Mouse (Mus musculus): ENCODE data around the gene Amh.
A peak's percentile ranks its signal among the peaks of the same experiment; 100 is the strongest.
"Not testable (repeated sequence)": the region's sequence is repeated elsewhere in the genome, so short reads cannot be mapped to it uniquely, and the experiment has no call there.

The Amh gene

DNA sequence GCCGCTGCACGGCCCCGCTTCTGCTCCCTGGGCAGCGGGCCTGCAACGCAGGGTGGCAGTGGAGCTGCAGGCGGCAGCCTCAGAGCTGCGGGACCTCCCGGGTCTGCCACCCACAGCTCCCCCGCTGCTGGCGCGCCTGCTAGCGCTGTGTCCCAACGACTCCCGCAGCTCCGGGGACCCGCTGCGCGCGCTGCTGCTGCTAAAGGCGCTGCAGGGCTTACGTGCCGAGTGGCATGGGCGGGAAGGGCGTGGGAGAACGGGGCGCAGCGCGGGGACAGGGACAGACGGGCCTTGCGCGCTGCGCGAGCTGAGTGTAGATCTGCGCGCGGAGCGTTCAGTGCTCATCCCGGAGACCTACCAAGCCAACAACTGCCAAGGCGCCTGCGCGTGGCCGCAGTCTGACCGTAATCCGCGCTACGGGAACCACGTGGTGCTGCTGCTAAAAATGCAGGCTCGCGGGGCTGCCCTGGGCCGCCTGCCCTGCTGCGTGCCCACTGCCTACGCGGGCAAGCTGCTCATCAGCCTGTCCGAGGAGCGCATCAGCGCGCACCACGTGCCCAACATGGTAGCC, 2.1 kb downstream of the Amh start:
- peak in 1 of 2 experiments; percentile 72 for DNase-seq (ENCODE audit: low spot score in 2 of 2)

DNA sequence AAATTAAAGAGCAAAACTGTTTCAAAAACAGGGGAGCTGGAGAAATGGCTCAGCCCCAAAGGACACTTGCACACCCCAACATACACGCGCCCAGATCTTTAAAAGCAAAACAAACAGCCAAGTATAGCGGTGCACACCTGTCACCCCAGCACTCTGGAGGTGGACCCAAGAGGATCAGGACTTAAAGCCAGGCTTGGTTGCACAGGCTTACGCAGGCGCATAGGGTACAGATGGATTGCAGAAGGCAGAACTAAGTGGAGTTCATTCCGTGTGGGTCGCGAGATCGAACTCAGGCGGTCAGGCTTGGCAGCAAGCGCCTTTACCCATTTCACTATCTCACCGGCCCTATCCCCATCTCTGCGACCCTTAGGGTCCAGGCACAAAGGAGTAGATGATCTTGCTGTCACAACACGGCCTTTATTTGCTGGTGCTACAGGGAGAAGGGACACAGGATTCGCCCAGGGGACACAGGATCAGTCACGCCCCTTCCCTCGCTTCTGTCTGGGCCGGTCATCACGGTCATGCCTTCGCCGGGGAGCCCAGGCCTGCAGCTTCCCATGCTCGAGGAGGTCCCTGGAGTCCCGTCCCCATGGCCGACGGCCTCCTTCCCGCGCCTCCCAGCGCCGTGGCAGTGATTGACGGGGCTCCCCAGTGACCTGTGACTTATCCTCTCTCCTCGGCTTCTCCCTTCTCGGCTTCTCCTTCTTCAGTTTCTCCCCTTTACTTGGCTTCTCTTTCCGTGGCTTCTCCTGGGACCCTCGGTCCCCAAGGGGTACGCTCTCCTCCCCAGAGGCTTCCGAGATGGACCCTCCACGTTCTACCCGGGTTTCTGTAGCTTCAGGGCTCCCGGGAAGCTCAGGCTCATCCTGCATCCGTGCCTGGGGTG, 3.3 kb downstream of the Amh start:
- DNase-seq (ENCODE audit: low spot score in 2 of 2), result no peak

DNA sequence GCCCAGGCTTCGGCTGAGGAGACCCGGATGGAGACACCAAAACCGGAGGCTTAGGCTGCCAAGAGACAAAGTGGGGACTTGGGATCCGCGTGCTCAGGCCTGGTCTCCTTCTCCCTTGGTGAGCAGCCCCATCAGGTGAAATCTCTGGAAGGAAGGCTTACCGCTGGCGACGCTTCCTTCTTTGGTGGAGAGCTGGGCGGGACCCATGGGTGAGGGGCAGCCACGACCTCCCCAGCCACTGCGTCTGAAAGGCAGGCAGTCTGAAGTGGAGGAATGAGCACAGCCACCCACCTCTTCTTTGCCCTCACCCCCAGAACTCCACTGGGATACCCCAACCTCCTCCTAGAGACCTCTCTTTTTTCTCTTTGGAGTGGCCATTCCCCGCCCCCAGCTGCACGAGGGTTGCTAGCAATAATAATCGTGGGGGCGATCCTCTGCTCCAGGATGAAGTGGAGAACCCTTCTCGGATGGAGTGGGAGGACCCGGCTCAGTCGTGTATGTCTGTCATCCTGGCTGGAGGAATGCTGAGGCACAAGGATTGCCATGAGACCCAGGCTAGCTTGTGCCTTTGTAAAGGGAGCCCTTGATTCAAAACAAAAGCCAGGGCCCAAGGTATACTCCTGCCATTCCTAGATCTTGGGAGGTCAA, 4.1 kb downstream of the Amh start:
- DNase-seq (ENCODE audit: low spot score in 2 of 2), result no peak

DNA sequence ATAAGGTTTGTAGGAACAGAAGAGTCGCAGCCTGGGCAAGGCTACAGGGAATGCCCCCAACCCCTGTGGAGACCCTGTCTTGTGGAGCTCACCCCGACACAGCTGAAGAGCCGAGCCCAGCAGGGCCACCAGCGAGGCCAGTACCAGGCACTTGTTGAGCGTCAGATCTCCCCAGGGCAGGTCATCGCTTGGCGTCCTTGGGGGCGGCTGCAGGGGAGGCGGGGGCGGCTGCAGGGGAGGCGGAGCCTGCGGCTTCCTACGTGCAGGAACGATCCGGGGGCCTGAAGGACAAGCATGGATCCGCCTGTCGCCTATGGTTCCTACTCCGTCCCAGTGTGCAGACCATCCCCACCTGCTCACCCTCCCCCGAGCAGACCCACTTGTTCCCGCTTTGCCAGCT, 5.0 kb downstream of the Amh start:
- DNase-seq (ENCODE audit: low spot score in 2 of 2), result no peak

DNA sequence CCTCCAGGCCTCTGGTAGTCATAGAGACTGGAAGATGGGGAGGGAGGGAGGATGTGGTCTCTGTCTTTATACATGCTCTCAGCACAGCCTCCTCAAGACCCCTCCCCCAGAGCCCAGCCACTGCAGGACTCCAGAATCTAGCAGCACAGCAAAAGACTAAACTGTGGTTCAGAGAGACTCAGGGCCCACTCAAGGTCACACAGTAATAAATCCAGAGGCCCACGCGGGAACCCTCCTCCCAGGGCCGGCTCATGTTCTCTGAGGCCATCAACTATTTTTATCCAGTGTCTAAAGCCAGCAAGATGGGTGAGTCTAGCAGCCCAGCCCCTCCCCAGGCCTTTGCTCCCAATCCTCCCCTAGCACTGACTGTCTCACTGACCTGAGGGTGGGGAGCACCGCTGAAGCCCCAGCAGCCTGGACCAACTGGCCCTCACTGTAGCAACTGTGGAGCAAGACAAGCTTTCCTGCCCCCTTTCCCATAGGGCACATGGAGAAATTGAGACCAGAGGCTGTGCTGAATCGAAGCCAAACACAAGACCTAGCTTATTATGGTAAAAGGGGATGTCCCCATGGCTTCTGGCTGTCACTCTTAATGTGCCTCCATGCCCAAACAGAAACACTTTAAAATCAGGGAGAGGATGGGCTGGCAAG, 7.5 kb downstream of the Amh start:
- no peak for DNase-seq (ENCODE audit: low spot score in 2 of 2)

DNA sequence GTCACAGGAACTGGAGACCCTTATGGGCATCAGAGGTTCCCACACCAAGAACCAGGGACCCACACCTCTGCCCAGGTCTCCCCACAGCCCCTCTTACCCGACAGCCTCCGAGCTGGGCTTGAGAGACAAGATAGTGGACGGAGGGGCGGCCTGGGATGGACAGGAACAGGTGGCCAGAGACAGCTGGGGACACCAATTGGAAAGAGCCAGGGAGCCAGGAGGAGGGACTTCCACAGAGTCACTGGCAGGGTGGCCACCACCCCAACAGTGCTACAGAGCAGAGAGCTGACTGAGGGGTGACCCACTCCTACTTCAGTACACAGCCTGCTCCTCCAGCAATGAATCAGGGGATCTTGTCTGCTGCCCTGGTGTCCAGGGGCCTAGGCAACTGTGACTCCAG, 8.3 kb downstream of the Amh start, which contains the start of gene Jsrp1:
TSS of gene Jsrp1 (minus strand) at position 133 of the 400 bp plus-strand sequence.
- DNase-seq (ENCODE audit: low spot score in 2 of 2), result no peak

DNA sequence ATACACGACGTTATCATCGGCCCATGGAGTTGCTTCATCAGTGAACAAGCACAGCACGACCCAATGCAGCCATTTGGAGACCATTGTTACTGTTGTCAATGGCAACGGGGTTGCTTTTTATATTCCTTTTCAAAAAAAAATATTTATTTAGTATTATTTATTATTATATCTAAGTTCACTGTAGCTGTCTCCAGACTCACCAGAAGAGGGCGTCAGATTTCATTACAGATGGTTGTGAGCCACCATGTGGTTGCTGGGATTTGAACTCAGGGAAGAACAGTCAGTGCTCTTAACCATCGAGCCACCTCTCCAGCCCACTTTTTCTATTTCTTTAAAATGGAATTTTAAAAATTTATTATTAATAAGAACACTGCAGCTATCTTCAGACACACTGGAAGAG, 9.8 kb downstream of the Amh start:
- DNase-seq (ENCODE audit: low spot score in 2 of 2), result no peak

DNA sequence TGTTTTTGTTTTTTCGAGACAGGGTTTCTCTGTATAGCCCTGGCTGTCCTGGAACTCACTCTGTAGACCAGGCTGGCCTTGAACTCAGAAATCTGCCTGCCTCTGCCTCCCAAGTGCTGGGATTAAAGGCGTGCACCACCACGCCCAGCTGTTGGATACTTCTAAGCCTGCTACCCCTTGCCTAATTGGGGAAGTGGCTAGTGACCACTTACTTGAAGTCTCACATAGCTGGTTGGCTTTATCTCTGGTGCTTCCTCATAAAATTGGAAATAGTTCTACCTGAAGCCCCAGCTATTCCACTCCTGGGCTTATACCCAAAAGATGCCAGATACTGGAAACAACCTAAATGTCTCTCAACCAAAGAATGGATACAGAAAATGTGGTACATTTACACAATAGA, 11.3 kb downstream of the Amh start:
- not testable (repeated sequence) for DNase-seq (ENCODE audit: low spot score in 2 of 2)

DNA sequence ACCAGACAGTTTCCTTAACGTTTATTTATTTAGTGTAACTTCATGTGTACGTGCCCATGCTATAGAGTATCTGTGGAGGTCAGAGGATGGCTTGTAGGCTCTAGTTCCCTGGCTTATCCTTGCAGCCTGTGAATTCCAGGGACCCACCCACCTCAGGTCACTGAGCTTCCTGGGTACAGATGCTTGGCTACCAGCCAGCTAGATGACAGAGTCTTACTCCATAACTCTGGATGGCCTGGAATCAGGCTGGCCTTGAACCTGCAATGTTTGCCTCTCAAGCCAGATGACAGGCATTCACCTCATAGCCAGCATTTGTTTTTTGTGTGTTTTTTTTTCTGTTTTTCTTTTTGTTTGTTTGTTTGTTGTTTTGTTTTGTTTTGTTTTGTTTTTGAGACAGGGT, 12.1 kb downstream of the Amh start:
- no peak for DNase-seq (ENCODE audit: low spot score in 2 of 2)

DNA sequence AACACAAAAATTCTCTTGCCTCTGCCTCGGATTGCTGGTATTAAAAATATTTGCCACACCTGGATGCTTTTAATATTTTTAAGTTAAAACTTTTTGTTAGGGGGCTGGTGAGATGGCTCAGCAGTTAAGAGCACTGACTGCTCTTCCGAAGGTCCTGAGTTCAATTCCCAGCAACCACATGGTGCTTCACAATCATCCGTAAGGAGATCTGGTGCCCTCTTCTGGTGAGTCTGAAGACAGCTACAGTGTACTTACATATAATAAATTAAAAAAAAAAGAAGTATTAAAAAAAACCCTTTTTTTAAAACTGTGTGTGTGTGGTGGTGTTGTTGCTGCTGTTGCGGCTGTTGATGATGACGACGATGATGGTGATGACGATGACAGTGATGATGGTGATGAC, 12.9 kb downstream of the Amh start:
- not testable (repeated sequence) for DNase-seq (ENCODE audit: low spot score in 2 of 2)

DNA sequence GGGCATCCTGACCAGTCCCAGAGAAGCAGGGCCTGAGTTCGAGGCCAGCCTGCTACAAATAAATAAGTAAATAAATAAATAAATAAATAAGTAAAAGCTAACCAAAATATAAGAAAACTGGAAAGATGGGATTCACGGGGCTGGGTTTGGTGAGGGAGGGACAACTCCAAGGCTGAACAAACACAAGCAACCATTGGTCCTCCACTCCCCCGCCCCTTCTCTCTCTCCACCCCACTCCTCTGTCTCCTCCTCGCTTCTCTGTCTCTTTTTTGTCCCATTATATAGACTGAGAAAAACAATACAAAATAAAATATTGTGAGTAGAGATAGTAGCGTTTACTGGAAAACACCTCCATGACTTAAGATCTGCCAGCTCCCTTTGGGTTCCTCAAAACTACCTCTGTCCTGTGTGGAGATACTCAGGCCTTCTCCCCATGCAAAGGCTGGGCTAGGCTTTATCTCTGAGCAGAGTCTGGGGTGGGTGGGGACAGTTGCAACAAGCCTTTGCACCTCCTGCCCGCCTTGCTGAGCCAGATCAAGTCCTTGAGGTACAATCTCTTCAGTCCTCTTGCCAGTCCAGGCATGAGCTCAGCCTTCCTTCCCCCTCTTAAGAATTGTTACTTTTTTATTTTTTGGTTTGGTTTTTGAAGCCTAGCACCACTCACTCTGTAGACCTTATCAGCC, 13.7 kb downstream of the Amh start:
- no peak for DNase-seq (ENCODE audit: low spot score in 2 of 2)

DNA sequence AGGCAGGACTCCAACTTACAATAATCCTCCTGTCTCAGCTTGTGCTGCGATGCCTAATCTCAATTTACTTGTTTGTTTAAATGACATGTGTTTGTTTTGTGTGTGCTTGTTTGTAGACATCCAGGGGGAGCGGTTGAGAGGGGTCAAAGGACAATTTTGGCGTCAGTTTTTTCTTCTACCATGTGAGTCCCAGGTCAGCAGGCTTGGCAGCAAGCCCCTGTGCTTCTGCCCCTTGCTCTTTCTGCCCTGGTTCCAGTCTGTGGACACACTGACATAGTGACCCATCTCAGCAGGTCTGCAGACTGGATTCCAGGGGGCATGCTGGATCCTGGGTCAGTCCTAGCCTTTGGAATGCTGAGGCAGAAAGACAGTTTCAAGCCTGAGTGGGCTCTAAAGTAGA, 14.4 kb downstream of the Amh start:
- no peak for DNase-seq (ENCODE audit: low spot score in 2 of 2)

DNA sequence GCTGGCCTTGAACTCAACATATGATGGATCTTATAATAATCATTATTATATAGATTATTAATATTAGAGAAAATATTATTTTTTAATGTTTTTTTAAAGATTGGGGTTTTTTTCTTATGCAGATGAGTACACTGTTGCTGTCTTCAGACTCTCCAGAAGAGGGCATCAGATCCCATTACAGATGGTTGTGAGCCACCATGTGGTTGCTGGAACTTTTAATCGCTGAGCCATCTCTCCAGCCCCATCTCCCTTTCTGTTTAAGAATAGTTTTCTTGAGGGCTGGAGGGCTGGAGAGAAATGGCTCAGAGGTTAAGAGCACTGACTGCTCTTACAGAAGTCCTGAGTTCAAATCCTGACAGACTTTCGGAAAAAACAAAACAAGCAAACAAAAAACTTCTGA, 16.9 kb downstream of the Amh start:
- DNase-seq (ENCODE audit: low spot score in 2 of 2), result no peak

DNA sequence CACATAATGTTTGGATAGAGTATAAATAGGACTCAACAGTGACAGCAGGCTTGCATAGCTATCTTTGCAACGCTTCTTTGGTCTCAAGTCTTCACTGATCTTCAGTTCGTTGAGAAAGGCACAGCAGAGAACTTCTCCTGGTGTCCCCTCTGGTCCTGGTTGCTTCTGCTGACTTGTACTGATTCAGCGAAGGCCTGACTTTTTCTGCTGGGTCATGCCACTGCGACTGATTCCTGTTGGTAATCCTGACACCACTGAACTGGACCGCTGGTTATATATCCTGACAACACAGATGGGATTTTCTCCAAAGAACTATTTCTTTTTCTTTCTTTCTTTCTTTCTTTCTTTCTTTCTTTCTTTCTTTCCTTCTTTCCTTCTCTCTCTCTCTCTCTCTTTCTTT, 17.5 kb downstream of the Amh start:
- no peak for DNase-seq (ENCODE audit: low spot score in 2 of 2)

DNA sequence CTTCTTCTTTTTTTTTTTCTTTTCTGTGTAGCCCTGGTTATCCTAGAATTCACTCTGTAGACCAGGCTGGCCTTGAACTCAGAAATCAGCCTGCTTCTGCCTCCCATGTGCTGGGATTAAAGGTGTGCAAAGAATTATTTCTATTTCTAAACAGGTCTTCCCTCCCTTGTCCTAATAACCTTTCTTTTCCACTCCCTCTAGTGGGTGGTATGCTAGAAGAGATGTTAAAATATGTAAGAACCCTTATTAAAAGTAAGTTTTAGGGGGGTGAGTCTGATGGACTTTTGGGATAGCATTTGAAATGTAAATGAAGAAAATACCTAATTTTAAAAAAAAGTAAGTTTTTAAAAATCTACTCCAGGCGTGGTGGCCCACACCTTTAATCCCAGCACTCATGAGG, 18.3 kb downstream of the Amh start:
- no peak for DNase-seq (ENCODE audit: low spot score in 2 of 2)

DNA sequence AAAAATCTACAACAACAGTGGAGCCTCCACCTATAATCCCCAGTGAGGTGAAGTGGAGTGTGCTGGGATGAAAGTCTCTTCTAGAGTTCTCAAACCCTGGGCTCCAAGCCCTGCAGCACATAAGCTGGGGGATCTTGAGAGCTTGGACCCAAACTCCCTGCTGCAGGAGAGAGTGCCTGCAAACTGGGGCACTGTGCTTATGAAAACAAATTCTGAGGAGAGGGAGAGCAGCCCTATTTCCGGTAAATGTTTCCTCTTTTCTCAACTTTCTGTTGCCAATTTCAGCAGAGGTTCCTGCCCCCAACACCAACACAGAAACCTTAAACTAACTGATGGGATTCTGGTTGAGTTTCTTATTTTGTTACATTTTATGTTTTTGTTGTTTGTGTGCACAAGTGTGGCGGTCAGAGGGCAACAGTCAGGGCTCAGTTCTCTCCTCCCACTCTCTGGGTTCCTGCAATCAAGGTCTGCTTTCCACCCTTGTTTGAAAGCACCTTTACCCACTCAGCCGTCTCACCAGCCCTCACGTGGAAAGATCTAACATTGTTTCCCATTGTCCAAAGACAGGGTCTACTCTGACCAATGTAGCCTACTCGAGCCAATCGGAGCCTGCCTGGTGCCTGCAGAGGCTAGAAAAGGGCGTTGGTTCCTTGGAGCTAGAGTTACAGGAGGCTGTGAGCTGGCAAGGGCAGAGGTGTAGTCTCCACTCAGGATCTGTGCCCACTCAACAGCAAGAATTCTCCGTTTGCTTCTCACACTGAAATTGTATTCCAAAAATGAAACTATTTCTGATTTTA, 19.0 kb downstream of the Amh start:
- DNase-seq (ENCODE audit: low spot score in 2 of 2), result no peak

DNA sequence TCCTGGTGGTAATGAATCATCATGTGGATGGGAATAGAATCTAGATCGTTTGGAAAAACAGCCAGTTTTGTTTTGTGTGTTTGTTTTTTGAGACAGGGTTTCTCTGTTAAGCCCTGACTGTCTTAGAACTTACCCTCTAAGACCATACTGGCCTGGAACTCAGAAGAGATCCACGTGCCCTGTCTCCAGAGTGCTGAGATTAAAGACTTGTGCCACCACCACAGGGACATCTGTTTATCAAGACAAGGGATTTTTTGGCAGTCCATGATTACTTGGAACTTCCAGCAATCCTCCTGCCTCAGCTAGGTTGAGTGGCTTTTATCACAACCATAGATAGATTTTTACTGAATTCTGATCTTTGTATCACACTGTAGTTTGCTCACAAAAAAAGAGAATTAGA, 19.8 kb downstream of the Amh start:
- no peak for DNase-seq (ENCODE audit: low spot score in 2 of 2)

DNA sequence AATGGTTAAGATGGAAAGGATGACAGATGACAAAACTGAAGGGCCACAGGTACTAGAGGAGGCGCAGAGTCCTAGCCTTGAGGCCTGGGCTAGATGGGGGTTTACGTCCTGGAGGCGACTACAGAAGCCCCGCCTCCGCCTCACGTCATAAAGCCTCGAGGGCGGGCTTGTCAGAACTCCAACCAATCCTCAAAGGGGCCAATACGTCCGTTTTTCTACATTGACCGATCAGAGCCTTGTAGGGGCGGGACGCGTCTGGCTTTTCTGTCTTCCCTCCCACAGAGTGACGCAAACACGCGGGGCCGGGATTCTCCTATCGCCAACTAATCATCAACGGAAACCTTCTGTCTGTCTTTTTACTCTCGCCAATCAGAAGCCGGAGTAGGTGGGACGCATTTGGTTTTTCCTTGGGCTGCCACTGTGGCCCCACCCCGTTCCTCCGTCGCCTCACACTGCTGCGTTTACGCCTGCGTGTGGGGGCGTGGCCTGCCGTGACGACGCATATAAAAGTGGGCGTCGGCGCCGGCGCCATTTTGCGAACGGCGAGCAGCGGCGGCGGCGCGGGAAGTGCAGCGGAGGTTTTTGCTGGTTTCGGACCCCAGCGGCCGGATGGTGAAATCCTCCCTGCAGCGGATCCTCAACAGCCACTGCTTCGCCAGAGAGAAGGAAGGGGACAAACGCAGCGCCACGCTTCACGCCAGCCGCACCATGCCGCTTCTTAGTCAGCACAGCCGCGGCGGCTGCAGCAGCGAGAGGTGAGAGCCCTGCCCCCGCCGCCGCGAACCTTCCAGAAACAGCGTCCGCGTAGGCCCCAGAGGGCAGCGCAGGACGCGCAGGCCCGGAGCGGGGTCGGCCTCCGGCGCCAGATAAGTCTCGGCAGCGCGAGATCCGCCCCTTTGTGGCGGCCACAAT, 21.4 kb downstream of the Amh start, which contains the start of gene Oaz1:
TSS of gene Oaz1 (plus strand) at position 506 of the 912 bp plus-strand sequence.
- peak; percentile 97 to 99 for DNase-seq (ENCODE audit: low spot score in 2 of 2)

DNA sequence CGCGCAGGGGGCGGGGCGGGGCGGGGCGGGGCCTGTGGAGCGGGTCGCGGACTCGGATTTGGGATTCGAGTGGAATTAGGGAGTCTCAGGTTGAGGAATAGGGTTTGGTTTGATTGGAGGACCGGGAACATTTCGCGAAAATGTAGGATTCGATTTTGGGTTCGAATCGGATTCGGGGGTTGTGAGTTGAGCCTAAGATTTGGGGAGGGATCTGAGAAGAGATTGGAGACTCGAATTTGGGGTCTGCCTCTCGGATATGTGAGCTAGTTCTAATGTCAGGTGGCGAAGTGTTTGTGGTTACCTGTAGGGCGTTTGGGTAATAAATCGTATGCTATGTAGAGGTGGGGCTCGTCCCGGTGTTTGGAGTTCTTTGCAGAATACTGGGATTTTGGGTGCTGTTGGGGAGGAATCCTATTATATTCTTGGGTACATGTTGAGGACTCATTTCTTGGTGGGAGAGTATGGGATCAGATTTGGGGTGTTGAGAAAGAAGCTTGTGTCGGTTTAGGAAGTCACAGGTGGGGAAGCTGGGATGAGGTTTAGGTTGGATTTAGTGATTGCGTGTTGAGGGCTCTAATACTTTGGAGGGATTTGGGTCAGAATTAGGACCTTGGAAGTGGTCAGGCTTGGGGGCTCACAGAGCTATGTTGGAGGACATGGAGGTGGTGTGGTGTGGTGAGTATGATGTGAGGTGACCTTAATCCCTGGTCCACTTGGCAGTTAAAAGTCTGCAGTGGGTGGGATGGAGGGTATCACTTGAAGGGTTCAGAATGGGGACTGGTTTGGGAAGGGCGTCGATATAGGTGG, 22.2 kb downstream of the Amh start:
- DNase-seq (ENCODE audit: low spot score in 2 of 2), result no peak
